In the genomic region with DNA sequence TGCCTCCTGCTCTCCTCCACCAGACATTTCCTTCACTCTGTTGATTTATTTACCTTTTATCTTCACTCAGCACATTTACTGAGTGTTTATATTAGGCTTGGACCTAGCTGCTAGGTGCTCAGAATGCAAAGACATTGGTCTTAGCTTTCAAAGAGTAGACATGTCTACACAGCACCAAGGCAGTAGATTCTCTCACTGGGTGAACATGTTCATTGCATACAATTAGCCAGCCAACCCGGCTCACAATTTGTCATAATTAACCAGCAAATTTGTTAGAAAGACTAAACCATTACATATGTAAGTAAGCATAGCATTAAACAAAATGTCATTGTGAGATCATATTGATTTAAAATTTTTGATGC, we compare ENCODE assay signal across 8 mouse cellular contexts.
DNase-seq lines count a peak whose midpoint lies in the region; ATAC-seq lines count a peak whose summit lies in the region.

No protein-coding gene starts in this region.

- H3K4me2 ChIP-seq in kidney, embryonic 16.5 days (replicated peaks; ENCODE audit: low read depth, low read length): peak overlapping the region; percentile 32
- peak overlapping the region; percentile 42 for H3K4me2 ChIP-seq in embryonic facial prominence, embryonic 15.5 days (replicated peaks)
- peak overlapping the region; percentile 21 for H3K4me2 ChIP-seq in intestine, embryonic 14.5 days (ENCODE audit: low read length)
- H3K4me2 ChIP-seq in midbrain, embryonic 16.5 days (ENCODE audit: low read length): peak overlapping the region; percentile 39

- H3K9me3 ChIP-seq in kidney, embryonic 16.5 days (ENCODE audit: low read length): no peaks in the 10 kb centered on the region
- H3K9me3 ChIP-seq in embryonic facial prominence, embryonic 15.5 days (replicated peaks): no peaks in the 10 kb centered on the region
- no peaks in the 10 kb centered on the region for H3K9me3 ChIP-seq in intestine, embryonic 14.5 days (ENCODE audit: control insufficient read depth, low read length)
- H3K9me3 ChIP-seq in midbrain, embryonic 16.5 days (replicated peaks; ENCODE audit: control insufficient read depth, low read length, poor library complexity, severe bottlenecking): no peaks in the 10 kb centered on the region

- WGBS in kidney, embryonic 16.5 days: 29% methylated on average over 1 of the region's 1 CpGs
- WGBS in embryonic facial prominence, embryonic 15.5 days: 21% methylated on average over 1 of the region's 1 CpGs
- 10% methylated on average over 1 of the region's 1 CpGs for WGBS in intestine, embryonic 14.5 days
- WGBS in midbrain, embryonic 16.5 days: 34% methylated on average over 1 of the region's 1 CpGs

- H3K36me3 ChIP-seq in kidney, embryonic 16.5 days (ENCODE audit: insufficient read depth, low read length): no peaks in the 10 kb centered on the region
- no peaks in the 10 kb centered on the region for H3K36me3 ChIP-seq in embryonic facial prominence, embryonic 15.5 days
- no peaks in the 10 kb centered on the region for H3K36me3 ChIP-seq in intestine, embryonic 14.5 days (ENCODE audit: control insufficient read depth, insufficient read depth, low read length)
- no peaks in the 10 kb centered on the region for H3K36me3 ChIP-seq in midbrain, embryonic 16.5 days (ENCODE audit: control insufficient read depth, insufficient read depth, low read length)

- no peak overlapping the region for H3K4me3 ChIP-seq in kidney, embryonic 16.5 days (ENCODE audit: low read length)
- no peak overlapping the region for H3K4me3 ChIP-seq in embryonic facial prominence, embryonic 15.5 days (replicated peaks)
- no peak overlapping the region for H3K4me3 ChIP-seq in intestine, embryonic 14.5 days (ENCODE audit: low read depth, low read length)
- no peak overlapping the region for H3K4me3 ChIP-seq in midbrain, embryonic 16.5 days (ENCODE audit: low read depth, low read length)

- ATAC-seq in kidney, embryonic 16.5 days (ENCODE audit: low FRiP score, low TSS enrichment): no peak; the same call in 1 of the 2 replicates
- ATAC-seq in embryonic facial prominence, embryonic 15.5 days (ENCODE audit: insufficient number of reproducible peaks, low FRiP score, low TSS enrichment, low read depth): no peak
- ATAC-seq in intestine, embryonic 14.5 days (replicated peaks; ENCODE audit: low FRiP score, low TSS enrichment, low read depth): no peak; the same call in 1 of the 2 replicates
- ATAC-seq in midbrain, embryonic 16.5 days: no peak; the same call in 1 of the 2 replicates
- no peak for ATAC-seq in frontal cortex, adult (ENCODE audit: low TSS enrichment)

- no peaks in the 10 kb centered on the region for H3K27me3 ChIP-seq in kidney, embryonic 16.5 days (ENCODE audit: insufficient read depth, low read length)
- no peaks in the 10 kb centered on the region for H3K27me3 ChIP-seq in embryonic facial prominence, embryonic 15.5 days
- H3K27me3 ChIP-seq in intestine, embryonic 14.5 days (replicated peaks; ENCODE audit: control insufficient read depth, insufficient read depth, low read length): no peaks in the 10 kb centered on the region
- H3K27me3 ChIP-seq in midbrain, embryonic 16.5 days (ENCODE audit: control insufficient read depth, insufficient read depth, low read depth, low read length): no peaks in the 10 kb centered on the region

- 0 out of 2 replicates have a peak overlapping the region, but pooled peaks have one; percentile 0 for H3K27ac ChIP-seq in kidney, embryonic 16.5 days (ENCODE audit: low read length)
- no peak overlapping the region for H3K27ac ChIP-seq in embryonic facial prominence, embryonic 15.5 days (replicated peaks)
- peak overlapping the region; percentile 2; the same call in 1 of the 2 replicates for H3K27ac ChIP-seq in intestine, embryonic 14.5 days (ENCODE audit: low read depth)
- no peak overlapping the region for H3K27ac ChIP-seq in midbrain, embryonic 16.5 days (ENCODE audit: low read length)

- H3K9ac ChIP-seq in kidney, embryonic 16.5 days (replicated peaks; ENCODE audit: low read length): peak overlapping the region; percentile 43; the same call in 1 of the 2 replicates
- no peak overlapping the region for H3K9ac ChIP-seq in embryonic facial prominence, embryonic 15.5 days
- no peak overlapping the region for H3K9ac ChIP-seq in intestine, embryonic 14.5 days (ENCODE audit: low read length)
- peak overlapping the region; percentile 8; the same call in 1 of the 2 replicates for H3K9ac ChIP-seq in midbrain, embryonic 16.5 days (ENCODE audit: low read depth, low read length)

- H3K4me1 ChIP-seq in kidney, embryonic 16.5 days (ENCODE audit: insufficient read depth, low read length): peaks cover 6% of the 10 kb centered on the region; the same call in 1 of the 2 replicates
- peaks cover 9% of the 10 kb centered on the region for H3K4me1 ChIP-seq in embryonic facial prominence, embryonic 15.5 days
- peaks cover 12% of the 10 kb centered on the region for H3K4me1 ChIP-seq in intestine, embryonic 14.5 days (replicated peaks; ENCODE audit: control insufficient read depth, insufficient read depth, low read length)
- H3K4me1 ChIP-seq in midbrain, embryonic 16.5 days (ENCODE audit: control insufficient read depth, insufficient read depth, low read length): peaks cover 10% of the 10 kb centered on the region

- no peak for DNase-seq in kidney, adult 11 months
- DNase-seq in intestine, embryonic 14.5 days (ENCODE audit: low spot score): no peak
- no peak for DNase-seq in Muller cell, postnatal 12 days (ENCODE audit: inconsistent ontology term)
- no peak for DNase-seq in right cerebral cortex, postnatal 4 days

Comparison
In these comparisons a context has a peak if more than half of its experiments do, and no peak if none do; other contexts are left out.
1. H3K27ac ChIP-seq: peak in kidney, embryonic 16.5 days (single experiment) and intestine, embryonic 14.5 days (single experiment); none in embryonic facial prominence, embryonic 15.5 days (single experiment) and midbrain, embryonic 16.5 days (single experiment).
2. H3K9ac ChIP-seq: peak in kidney, embryonic 16.5 days (single experiment) and midbrain, embryonic 16.5 days (single experiment); none in embryonic facial prominence, embryonic 15.5 days (single experiment) and intestine, embryonic 14.5 days (single experiment).
3. Peak in every context shown above with its lines, with median percentiles within 50 percentile points of each other: H3K4me2 ChIP-seq.